Mouse (Mus musculus): Measurements from ENCODE around the gene Art3.

GRCm38 (mm10) chr5:92331635-92332338 is at the start of gene Art3:
- no peak for TF ChIP-seq MAFK (IDR thresholded peaks at IDR 0.05; ENCODE audit: insufficient read depth, low read depth, low read length)
- TF ChIP-seq ZC3H11A (IDR thresholded peaks at IDR 0.05; ENCODE audit: borderline replicate concordance, low read depth, low read length): no peak
- TF ChIP-seq CHD2 (IDR thresholded peaks at IDR 0.05; ENCODE audit: low read depth, low read length): no peak
- no peak for TF ChIP-seq ZNF384 (IDR thresholded peaks at IDR 0.05; ENCODE audit: low read depth, low read length)
